Mouse (Mus musculus): Measurements from ENCODE around the gene Pkp1. TPM values are rescaled to one million over a fixed set of nuclear protein-coding genes. Genes with fewer than 3 reads are reported as not detected.

Pkp1 gene
- polyA plus RNA-seq, 1 experiment from 2014 or later, result 0.03 TPM

DNA sequence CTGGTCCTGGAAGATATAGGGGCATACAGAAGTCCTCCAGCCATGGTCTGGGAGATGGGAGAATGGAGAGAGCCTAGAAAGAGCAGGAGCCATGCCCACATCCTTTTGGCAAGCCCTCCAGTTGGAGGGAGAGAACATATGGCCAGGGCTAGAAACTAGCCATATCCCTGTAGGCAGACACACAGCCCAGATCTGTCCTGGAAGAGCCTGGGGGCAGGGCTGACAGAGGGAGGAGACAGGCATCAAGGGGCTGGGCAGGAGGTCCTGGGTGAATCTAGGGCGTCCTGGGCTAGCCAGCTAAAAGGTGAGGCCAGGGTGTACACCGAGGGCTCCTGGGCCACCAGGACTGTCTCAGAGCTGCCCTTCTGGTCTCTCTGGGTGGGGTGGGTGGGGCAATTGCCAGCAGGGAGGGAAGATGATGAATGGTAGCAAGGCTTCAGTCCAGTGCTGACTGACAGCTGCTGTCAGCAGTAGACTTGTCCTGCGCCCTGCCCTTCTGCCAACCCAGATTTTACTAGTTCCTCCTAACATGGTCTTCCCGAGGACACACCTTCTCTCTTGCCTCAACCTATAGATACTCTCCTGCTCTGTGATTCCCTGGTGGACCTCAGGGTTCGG, 5.5 kb upstream of the Pkp1 start:
- Histone ChIP-seq H3K4me2 (no peak overlapping the region), H3K4me3 (ENCODE audit: low read depth, low read length) (no peak overlapping the region), H3K4me1 (ENCODE audit: control insufficient read depth, insufficient read depth, low read length) (no peaks in the 10 kb centered on the region), H3K36me3 (ENCODE audit: control insufficient read depth, insufficient read depth, low read length) (no peaks in the 10 kb centered on the region), H3K9ac (ENCODE audit: low read depth, low read length) (no peak overlapping the region), H3K9me3 (replicated peaks; ENCODE audit: control insufficient read depth, low read length) (no peaks in the 10 kb centered on the region), H3K27me3 (ENCODE audit: control insufficient read depth, insufficient read depth, low read length) (peaks cover 59% of the 10 kb centered on the region), H3K27ac (ENCODE audit: low read depth, low read length) (no peak overlapping the region)
- 60% methylated on average over 4 of the region's 5 CpGs for WGBS (ENCODE audit: insufficient replicate concordance)
- no peak for ATAC-seq (replicated peaks; ENCODE audit: insufficient number of reproducible peaks, low FRiP score, low TSS enrichment)

DNA sequence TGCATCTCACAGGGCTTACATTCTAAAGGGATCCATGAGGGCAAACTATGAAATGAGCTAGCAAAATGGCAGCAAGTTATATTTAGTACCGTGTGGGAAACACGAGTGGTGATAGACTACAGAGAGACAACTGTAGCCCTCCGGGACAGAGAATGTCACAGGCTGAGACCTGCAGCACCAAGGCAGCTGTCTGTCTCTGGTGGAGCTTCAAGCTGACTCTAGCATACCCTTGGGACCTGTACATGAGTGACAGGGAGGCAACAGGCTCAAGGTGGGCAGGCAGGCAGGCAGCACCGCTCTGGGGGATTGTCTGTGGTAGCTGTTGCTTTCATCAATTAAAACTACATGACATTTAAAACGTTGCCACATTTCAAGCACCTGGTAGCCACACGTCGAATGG, 4.2 kb upstream of the Pkp1 start:
- 69% methylated on average over 7 of the region's 7 CpGs for WGBS (ENCODE audit: insufficient replicate concordance)
- Histone ChIP-seq H3K27me3 (ENCODE audit: control insufficient read depth, insufficient read depth, low read length) (peaks cover 70% of the 10 kb centered on the region), H3K27ac (ENCODE audit: low read depth, low read length) (no peak overlapping the region), H3K4me1 (ENCODE audit: control insufficient read depth, insufficient read depth, low read length) (peaks cover 3% of the 10 kb centered on the region; the same call in 1 of the 2 replicates), H3K9me3 (replicated peaks; ENCODE audit: control insufficient read depth, low read length) (no peaks in the 10 kb centered on the region), H3K4me3 (ENCODE audit: low read depth, low read length) (no peak overlapping the region), H3K36me3 (ENCODE audit: control insufficient read depth, insufficient read depth, low read length) (no peaks in the 10 kb centered on the region), H3K4me2 (no peak overlapping the region), H3K9ac (ENCODE audit: low read depth, low read length) (no peak overlapping the region)
- ATAC-seq (replicated peaks; ENCODE audit: insufficient number of reproducible peaks, low FRiP score, low TSS enrichment), result no peak

DNA sequence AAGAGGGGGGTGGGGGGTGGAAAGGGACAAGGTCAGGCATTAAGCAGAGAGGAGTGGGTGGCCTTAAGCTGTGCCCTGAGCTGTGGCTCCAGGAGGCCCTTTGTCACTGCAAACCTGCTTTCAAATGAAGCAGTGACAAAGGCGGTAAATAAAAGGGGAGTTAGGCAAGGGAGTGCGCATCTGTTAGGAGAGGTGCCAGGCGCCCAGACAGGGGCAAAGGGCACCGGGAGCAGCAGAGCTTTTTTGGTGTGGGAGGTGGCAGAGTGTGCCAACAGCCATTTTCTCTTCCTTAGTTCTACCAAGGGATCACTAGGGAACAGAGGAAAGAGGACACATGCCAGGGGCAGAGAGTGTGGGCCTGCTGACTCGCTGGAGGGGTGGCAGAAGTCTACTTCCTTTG, 1.8 kb downstream of the Pkp1 start:
- no peaks in the 10 kb centered on the region for H3K9me3 ChIP-seq (replicated peaks; ENCODE audit: control insufficient read depth, low read length)
- no peaks in the 10 kb centered on the region for H3K36me3 ChIP-seq (ENCODE audit: control insufficient read depth, insufficient read depth, low read length)
- H3K9ac ChIP-seq (ENCODE audit: low read depth, low read length), result no peak overlapping the region
- peaks cover 74% of the 10 kb centered on the region for H3K27me3 ChIP-seq (ENCODE audit: control insufficient read depth, insufficient read depth, low read length)
- H3K4me1 ChIP-seq (ENCODE audit: control insufficient read depth, insufficient read depth, low read length), result peaks cover 3% of the 10 kb centered on the region; the same call in 1 of the 2 replicates
- H3K4me2 ChIP-seq, result no peak overlapping the region
- ATAC-seq (replicated peaks; ENCODE audit: insufficient number of reproducible peaks, low FRiP score, low TSS enrichment), result no peak
- WGBS (ENCODE audit: insufficient replicate concordance), result 18% methylated on average over 5 of the region's 5 CpGs
- no peak overlapping the region for H3K4me3 ChIP-seq (ENCODE audit: low read depth, low read length)
- H3K27ac ChIP-seq (ENCODE audit: low read depth, low read length), result no peak overlapping the region

DNA sequence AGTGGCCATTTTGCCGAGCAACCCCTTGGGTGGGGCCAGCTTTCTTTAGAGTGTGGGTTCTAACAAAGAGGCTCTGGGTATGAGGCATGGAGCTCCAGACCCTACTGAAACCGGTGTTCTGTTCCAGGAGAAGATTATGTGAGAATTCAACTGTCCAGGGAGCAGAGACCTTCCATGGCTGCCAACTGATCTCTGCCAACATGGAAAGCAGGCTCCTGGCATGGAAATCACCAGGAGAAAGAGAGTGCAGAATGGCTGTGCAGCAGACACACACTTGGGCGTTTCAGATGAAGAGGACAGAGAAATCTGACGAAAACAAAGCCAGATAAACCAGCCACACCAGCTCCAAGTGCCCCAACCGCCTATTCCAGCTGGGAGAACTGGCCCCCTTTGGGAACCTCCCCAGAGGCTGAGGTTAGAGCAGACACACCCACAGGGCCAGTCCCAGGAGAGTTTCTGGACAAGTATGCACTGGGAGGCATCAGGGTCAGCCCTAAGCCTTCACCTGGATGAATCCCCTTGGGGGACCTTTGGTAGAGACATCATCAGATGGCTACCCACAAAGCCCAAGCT, 2.4 kb downstream of the Pkp1 start:
- WGBS (ENCODE audit: insufficient replicate concordance), result 31% methylated on average over 5 of the region's 5 CpGs
- H3K4me2 ChIP-seq, result no peak overlapping the region

DNA sequence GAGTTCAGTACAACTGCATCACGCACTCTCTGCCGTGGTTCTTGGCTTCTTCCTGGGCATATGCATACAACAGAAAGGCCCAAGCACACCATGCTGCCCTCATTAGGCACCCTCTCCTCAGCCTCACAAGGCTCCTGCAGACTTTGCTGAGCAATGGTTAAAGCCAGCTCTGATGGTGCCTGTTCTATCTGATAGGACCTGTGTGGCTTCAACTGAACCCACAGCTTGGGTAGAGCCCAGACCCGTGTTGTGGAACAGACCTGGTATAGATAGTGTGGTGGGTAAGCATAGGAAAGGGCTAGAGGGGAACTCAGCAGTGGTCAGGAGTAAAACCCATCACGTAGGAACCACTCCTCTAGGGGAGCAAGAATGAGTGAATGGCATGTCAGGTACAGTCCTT, 5.3 kb downstream of the Pkp1 start:
- no peak overlapping the region for H3K4me2 ChIP-seq
- H3K27me3 ChIP-seq (ENCODE audit: control insufficient read depth, insufficient read depth, low read length), result peaks cover 57% of the 10 kb centered on the region
- no peak overlapping the region for H3K4me3 ChIP-seq (ENCODE audit: low read depth, low read length)
- no peak overlapping the region for H3K9ac ChIP-seq (ENCODE audit: low read depth, low read length)
- WGBS (ENCODE audit: insufficient replicate concordance), result 65% methylated on average over 4 of the region's 4 CpGs
- no peak overlapping the region for H3K27ac ChIP-seq (ENCODE audit: low read depth, low read length)
- H3K4me1 ChIP-seq (ENCODE audit: control insufficient read depth, insufficient read depth, low read length), result peaks cover under 1% of the 10 kb centered on the region; the same call in 1 of the 2 replicates
- H3K9me3 ChIP-seq (replicated peaks; ENCODE audit: control insufficient read depth, low read length), result no peaks in the 10 kb centered on the region
- H3K36me3 ChIP-seq (ENCODE audit: control insufficient read depth, insufficient read depth, low read length), result no peaks in the 10 kb centered on the region
- ATAC-seq (replicated peaks; ENCODE audit: insufficient number of reproducible peaks, low FRiP score, low TSS enrichment), result no peak

More for the DNA sequence above, 2.4 kb downstream of the Pkp1 start:
- ATAC-seq (replicated peaks; ENCODE audit: insufficient number of reproducible peaks, low FRiP score, low TSS enrichment), result no peak
- H3K27me3 ChIP-seq (ENCODE audit: control insufficient read depth, insufficient read depth, low read length), result peaks cover 70% of the 10 kb centered on the region
- H3K27ac ChIP-seq (ENCODE audit: low read depth, low read length), result no peak overlapping the region
- peaks cover 3% of the 10 kb centered on the region; the same call in 1 of the 2 replicates for H3K4me1 ChIP-seq (ENCODE audit: control insufficient read depth, insufficient read depth, low read length)
- no peaks in the 10 kb centered on the region for H3K36me3 ChIP-seq (ENCODE audit: control insufficient read depth, insufficient read depth, low read length)
- no peak overlapping the region for H3K4me3 ChIP-seq (ENCODE audit: low read depth, low read length)
- no peaks in the 10 kb centered on the region for H3K9me3 ChIP-seq (replicated peaks; ENCODE audit: control insufficient read depth, low read length)
- no peak overlapping the region for H3K9ac ChIP-seq (ENCODE audit: low read depth, low read length)

DNA sequence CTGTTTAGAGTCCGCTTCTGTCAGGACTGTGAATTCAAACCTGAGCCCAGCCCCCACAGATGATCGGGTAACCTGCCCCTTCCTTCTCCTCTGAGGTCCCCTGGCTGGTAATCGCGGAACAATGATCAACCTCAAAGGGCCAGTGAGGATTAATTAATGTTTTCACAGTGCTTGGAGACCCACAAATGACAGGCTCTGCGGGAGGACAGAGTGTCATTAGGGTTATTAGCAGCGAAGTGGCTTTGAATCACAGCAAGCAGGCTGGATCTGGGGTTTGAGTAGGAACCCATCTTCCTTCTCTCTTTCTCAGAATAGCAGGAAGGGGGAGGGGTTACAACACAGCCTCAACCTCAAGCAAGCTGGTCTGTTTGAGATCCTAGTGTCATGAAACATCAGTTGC, 9.6 kb downstream of the Pkp1 start:
- Histone ChIP-seq H3K4me3 (ENCODE audit: low read depth, low read length) (no peak overlapping the region), H3K36me3 (ENCODE audit: control insufficient read depth, insufficient read depth, low read length) (no peaks in the 10 kb centered on the region), H3K9me3 (replicated peaks; ENCODE audit: control insufficient read depth, low read length) (no peaks in the 10 kb centered on the region), H3K27me3 (ENCODE audit: control insufficient read depth, insufficient read depth, low read length) (peaks cover 18% of the 10 kb centered on the region), H3K9ac (ENCODE audit: low read depth, low read length) (no peak overlapping the region), H3K27ac (ENCODE audit: low read depth, low read length) (no peak overlapping the region), H3K4me2 (no peak overlapping the region), H3K4me1 (ENCODE audit: control insufficient read depth, insufficient read depth, low read length) (no peaks in the 10 kb centered on the region)
- WGBS (ENCODE audit: insufficient replicate concordance), result 31% methylated on average over 6 of the region's 6 CpGs
- ATAC-seq (replicated peaks; ENCODE audit: insufficient number of reproducible peaks, low FRiP score, low TSS enrichment), result no peak

DNA sequence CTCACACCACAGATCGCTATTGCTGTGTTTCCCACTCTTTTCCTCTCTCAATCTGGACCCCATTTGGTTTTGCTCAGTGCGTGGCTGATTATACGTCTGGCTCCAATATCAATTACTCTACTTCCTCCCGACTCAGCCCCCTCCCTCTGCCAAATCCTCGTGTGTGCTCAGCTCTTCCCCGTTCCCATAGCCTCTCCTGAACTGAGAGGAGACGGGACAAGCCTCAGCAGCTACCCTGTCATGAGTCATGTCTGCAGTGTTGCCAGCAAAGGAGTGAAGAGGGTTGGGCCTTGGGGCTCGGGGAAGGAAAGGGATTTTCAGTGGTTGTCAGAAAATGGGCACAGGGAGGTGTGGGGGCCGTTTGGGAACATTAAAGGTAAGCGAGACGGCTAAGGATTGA, 12.3 kb downstream of the Pkp1 start:
- no peak overlapping the region for H3K4me2 ChIP-seq
- no peaks in the 10 kb centered on the region for H3K9me3 ChIP-seq (replicated peaks; ENCODE audit: control insufficient read depth, low read length)
- H3K27ac ChIP-seq (ENCODE audit: low read depth, low read length), result no peak overlapping the region
- H3K27me3 ChIP-seq (ENCODE audit: control insufficient read depth, insufficient read depth, low read length), result peaks cover 13% of the 10 kb centered on the region
- H3K9ac ChIP-seq (ENCODE audit: low read depth, low read length), result no peak overlapping the region
- H3K4me1 ChIP-seq (ENCODE audit: control insufficient read depth, insufficient read depth, low read length), result no peaks in the 10 kb centered on the region
- ATAC-seq (replicated peaks; ENCODE audit: insufficient number of reproducible peaks, low FRiP score, low TSS enrichment), result no peak
- WGBS (ENCODE audit: insufficient replicate concordance), result 64% methylated on average over 11 of the region's 11 CpGs
- no peak overlapping the region for H3K4me3 ChIP-seq (ENCODE audit: low read depth, low read length)
- H3K36me3 ChIP-seq (ENCODE audit: control insufficient read depth, insufficient read depth, low read length), result no peaks in the 10 kb centered on the region

DNA sequence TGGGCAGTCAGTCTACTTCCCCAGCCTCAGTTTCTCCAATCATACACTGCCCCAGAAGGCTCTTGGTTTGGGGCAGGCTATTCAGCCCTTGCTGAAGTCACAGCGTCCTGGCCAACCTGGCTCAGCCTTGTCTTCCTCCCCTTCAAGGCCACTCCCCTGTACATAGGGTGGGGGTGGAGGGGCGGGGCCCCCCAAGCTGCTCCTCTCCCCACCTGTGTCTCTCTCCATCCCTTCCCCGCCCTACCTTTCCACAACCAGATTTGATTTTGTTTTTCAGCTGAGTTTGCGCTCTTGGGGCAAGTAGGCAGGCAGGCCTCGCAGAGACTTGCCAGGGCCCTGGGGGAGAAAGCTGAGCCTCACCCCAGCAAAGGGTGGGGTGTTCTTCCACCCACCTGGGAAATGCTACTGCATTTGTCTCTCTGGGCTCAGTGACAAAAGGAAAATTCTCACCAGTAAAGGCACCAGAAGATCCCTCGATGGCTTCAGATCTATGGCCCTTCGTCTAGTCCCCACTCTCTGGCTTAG, 19.0 kb downstream of the Pkp1 start:
- Histone ChIP-seq H3K9me3 (replicated peaks; ENCODE audit: control insufficient read depth, low read length) (no peaks in the 10 kb centered on the region), H3K27ac (ENCODE audit: low read depth, low read length) (no peak overlapping the region), H3K4me2 (no peak overlapping the region), H3K9ac (ENCODE audit: low read depth, low read length) (no peak overlapping the region), H3K36me3 (ENCODE audit: control insufficient read depth, insufficient read depth, low read length) (no peaks in the 10 kb centered on the region), H3K27me3 (ENCODE audit: control insufficient read depth, insufficient read depth, low read length) (no peaks in the 10 kb centered on the region; the same call in 1 of the 2 replicates), H3K4me1 (ENCODE audit: control insufficient read depth, insufficient read depth, low read length) (no peaks in the 10 kb centered on the region), H3K4me3 (ENCODE audit: low read depth, low read length) (no peak overlapping the region)
- ATAC-seq (replicated peaks; ENCODE audit: insufficient number of reproducible peaks, low FRiP score, low TSS enrichment), result no peak
- WGBS (ENCODE audit: insufficient replicate concordance), result 56% methylated on average over 7 of the region's 7 CpGs

DNA sequence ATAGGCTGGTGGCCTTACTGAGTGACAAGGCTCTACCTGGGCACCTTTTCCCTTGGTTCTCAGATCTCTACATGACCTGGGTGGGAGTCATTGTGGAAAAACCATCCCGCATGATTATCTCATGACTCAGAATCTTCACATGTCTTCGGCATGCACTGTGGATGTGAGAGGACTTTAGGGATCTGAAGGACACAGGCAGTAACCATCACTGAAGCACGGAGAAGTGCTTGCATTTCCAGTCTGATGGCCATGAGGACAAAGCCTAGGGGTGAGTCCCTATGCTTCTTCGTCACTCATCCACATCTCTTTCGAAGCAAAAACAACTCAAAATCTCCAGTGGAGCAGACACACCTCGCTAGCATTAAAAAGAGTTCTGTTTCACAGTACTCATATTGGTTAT, 19.7 kb downstream of the Pkp1 start:
- H3K36me3 ChIP-seq (ENCODE audit: control insufficient read depth, insufficient read depth, low read length), result no peaks in the 10 kb centered on the region
- WGBS (ENCODE audit: insufficient replicate concordance), result 80% methylated on average over 6 of the region's 6 CpGs
- no peak overlapping the region for H3K4me3 ChIP-seq (ENCODE audit: low read depth, low read length)
- no peak overlapping the region for H3K9ac ChIP-seq (ENCODE audit: low read depth, low read length)
- no peak for ATAC-seq (replicated peaks; ENCODE audit: insufficient number of reproducible peaks, low FRiP score, low TSS enrichment)
- no peak overlapping the region for H3K27ac ChIP-seq (ENCODE audit: low read depth, low read length)
- H3K4me1 ChIP-seq (ENCODE audit: control insufficient read depth, insufficient read depth, low read length), result no peaks in the 10 kb centered on the region
- peaks cover 2% of the 10 kb centered on the region for H3K27me3 ChIP-seq (ENCODE audit: control insufficient read depth, insufficient read depth, low read length)
- H3K4me2 ChIP-seq, result no peak overlapping the region
- H3K9me3 ChIP-seq (replicated peaks; ENCODE audit: control insufficient read depth, low read length), result no peaks in the 10 kb centered on the region

All from heart, embryonic 11.5 days (tissue).